Mouse (Mus musculus) naive thymus-derived CD4-positive, alpha-beta T cell, adult 5 months (primary cell): ENCODE measurements around the gene Ocrl. TPM values are rescaled to one million over a fixed set of nuclear protein-coding genes. Genes with fewer than 3 reads are reported as not detected.

Experiments used
- polyA plus RNA-seq: library from polyadenylated mRNA; unstranded; fragments of 100-300 nt; shearing (Covaris generic); gene quantifications from one replicate; pipeline ENCODE4 v1.2.1, GENCODE M21; 2017

The Ocrl gene
- polyA plus RNA-seq = 8.8 TPM

GRCm38 (mm10) chrX:47912306-47912792, at the start of gene Ocrl:
Gene Ocrl (plus strand): TSS chrX:47912387.

GRCm38 (mm10) chrX:47892431-47893024, 19.7 kb upstream of the Ocrl start, which contains the start of gene Smarca1:
Gene Smarca1 (minus strand): TSS chrX:47892974.

Other genes with a start within 250 kb of the Ocrl start
- gene Smarca1, start 19.4 kb upstream of the Ocrl start, polyA plus RNA-seq = not detected
- gene Apln, start 122.5 kb downstream of the Ocrl start, polyA plus RNA-seq = 0.17 TPM
- not detected for gene Xpnpep2, start 196.3 kb downstream of the Ocrl start, polyA plus RNA-seq
- gene Sash3, start 234.0 kb downstream of the Ocrl start, polyA plus RNA-seq = 213 TPM